Mouse (Mus musculus) lung, postnatal 10 days (tissue): ENCODE results near the gene Gnl3l.

Source experiments
- DNase-seq: peaks from one replicate; pipeline ENCODE4 v3.0.0; 2021

Gnl3l gene

GRCm38 (mm10) chrX:151016938-151017877 is at the start of gene Gnl3l:
Gene Gnl3l (minus strand): TSS chrX:151017322.
- peak; percentile 92 for DNase-seq

- no peak for DNase-seq
Observed at GRCm38 (mm10) chrX:151066071-151066666, 49.0 kb upstream of the Gnl3l start.

GRCm38 (mm10) chrX:151061615-151062299 is 44.6 kb upstream of the Gnl3l start:
- DNase-seq: no peak

- peak; percentile 44 for DNase-seq
Observed at GRCm38 (mm10) chrX:151059346-151059745, 42.2 kb upstream of the Gnl3l start.

GRCm38 (mm10) chrX:151055559-151055958 is 38.4 kb upstream of the Gnl3l start:
- DNase-seq: peak; percentile 79

DNA sequence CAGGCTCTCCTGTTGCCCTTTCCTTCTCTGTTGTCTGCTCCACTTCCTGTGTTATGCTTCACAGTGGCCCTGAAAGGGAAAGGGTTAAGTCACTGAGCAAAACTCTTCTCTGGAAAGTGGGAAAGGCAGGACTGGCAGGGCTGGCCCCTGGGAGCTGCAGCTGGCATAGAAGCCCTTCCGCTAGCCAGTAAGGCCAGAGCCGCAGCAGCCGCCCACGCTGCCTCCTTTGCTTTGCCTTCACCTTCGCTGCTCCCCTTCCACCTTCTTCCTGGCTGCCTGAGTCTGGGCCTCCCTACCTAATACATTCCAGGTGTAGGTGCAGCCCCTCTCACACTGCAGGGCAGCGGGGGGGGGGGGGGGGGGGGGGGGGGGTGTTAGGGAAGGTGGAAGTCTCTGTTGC is 37.4 kb upstream of the Gnl3l start:
- peak; percentile 38 for DNase-seq

GRCm38 (mm10) chrX:151050337-151050736 is 33.2 kb upstream of the Gnl3l start:
- DNase-seq: peak; percentile 35

- no peak for DNase-seq
Observed at GRCm38 (mm10) chrX:151049661-151050215, 32.6 kb upstream of the Gnl3l start.

DNA sequence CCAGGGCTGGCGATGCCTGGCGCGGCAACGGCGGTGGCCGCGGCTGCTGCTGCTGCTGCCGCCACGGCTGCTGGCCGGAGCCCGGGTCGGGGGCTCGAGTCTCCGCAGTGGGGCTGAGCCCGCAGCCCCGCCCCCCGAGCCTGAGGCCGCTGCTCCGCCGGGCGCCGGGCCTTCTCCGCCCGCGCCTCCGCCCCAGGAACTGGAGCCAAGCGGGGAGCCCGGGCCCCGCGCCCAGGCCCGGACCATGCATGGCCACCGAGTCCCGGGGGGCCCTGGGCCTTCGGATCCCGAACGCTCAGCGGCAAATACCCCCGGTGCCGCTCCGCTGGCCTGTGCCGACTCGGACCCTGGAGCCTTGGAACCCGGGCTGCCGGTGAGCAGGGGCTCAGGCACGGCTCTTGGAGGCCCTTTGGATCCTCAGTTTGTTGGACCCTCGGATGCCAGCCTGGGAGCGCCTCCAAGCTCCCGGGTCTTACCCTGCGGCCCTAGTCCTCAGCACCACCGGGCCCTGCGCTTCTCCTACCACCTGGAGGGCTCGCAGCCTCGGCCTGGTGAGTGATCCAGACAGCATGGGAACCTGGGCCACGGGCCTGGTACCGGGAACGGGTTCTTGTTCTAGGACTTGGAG is 30.4 kb upstream of the Gnl3l start:
- peak; percentile 26 for DNase-seq

DNA sequence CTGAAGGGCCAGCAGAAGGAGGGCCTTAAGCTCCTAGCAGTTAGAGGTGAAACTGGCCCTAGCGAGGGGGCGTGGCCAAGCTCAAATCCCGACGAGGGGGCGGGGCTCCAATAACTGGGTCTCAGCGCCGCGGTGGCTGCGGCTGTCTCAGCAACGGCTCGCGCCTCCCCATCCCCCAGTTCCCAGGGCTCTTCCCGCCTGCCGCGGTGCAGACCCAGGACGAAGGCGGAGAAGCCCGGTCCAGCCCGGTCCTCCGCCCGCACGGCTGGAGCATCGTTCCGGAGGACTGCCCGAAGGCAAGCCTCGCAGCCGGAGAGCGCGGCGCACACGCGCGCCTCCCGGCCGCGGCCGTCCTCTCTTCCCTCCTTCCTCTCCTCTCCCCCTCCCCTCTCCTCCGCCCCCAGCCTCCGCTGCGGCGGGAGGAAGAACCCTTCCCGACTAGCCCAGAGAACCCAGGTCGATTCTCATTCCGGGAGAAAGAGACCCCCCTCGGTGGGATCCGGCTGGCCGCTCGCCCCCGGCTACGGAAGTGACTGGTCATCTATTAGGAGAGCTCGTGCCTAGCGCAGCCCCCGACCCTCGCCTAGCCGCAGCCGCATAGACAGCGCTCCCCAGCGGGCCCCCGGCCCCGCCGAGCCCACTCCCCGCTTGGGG is 29.8 kb upstream of the Gnl3l start:
- peak; percentile 91 for DNase-seq

DNA sequence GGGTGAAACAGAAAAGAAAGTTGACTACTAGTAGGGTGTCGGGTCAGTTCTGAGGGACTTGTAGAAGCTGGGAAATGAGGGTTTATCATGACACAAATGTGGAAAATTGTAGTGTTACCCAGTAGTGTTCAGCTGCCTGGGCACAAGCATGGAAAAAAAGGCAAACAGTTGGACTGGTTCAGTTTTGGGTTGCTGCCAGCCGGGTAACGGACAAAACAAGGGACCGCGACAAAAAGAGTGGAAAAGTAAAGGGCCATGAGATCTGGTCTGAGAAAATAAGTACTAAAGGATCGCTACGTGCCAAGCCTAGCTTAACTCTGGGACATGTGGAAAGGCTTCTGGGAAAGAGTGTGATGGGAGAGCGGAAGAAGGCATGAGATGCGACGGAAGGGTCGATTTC is 29.2 kb upstream of the Gnl3l start:
- DNase-seq: peak; percentile 16

- no peak for DNase-seq
Observed at GRCm38 (mm10) chrX:151045850-151046249, 28.7 kb upstream of the Gnl3l start, which contains the start of gene Fgd1. Gene Fgd1 (plus strand): TSS chrX:151046150.

GRCm38 (mm10) chrX:151041223-151041622 is 24.1 kb upstream of the Gnl3l start:
- DNase-seq: no peak

GRCm38 (mm10) chrX:151031400-151031799 is 14.3 kb upstream of the Gnl3l start:
- no peak for DNase-seq

DNA sequence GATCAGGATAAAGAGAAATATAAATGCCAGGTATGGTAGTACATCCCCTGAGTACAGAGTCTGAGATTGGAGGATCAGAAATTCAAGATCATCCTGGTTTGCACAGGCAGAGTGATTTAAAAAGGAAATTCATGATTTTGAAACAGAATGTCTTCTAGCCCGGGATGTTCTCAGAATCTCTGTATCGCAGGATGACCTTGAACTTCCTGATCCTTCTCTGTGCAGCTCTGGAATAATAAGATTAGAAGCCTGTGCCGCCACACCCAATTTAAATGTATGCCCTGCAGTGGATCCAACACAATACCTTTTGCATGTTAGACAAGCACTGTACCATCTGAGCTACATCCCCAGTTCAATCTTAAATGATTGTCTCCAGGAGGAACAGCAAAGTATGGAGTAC is 1.7 kb upstream of the Gnl3l start:
- no peak for DNase-seq

GRCm38 (mm10) chrX:151017897-151018296 is 775 bp upstream of the Gnl3l start:
- DNase-seq: no peak

- DNase-seq: no peak
Observed at GRCm38 (mm10) chrX:150996775-150997174, 20.3 kb downstream of the Gnl3l start.

DNA sequence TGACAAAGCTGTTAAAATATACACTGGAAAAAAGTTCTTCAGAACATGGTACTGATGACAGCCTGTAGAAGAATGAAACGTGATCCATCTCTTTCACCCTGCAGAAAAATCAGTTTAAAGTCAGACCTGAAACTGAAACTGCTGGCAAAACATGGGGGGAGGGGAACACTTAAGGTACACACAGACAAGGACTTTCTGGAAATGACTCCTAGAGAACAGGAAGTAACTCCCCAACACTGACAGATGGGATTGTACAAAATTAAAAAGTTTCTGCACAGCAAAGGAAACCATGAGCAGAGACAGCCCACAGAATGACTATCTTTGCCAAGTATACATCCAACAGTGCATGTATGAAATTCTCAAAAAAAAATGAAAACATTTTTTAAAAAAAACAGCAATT is 35.5 kb downstream of the Gnl3l start:
- peak; percentile 1 for DNase-seq

DNA sequence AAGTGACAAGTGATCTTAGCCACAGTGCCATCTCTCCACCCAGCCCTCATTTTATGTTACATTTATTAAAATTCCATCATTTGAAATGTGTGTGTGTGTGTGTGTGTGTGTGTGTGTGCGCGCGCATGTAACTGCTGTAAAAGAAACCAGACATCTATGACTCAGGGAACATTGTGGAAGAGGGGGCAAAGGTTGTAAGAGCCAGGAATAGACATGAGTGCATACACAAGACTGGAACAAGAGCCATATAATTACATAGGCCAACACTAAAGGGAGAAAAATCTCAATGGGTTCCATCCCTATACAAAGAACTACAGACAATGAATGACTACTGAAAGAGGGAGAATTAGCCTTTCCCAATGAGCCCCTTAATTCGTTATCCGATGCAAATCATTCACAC is 41.7 kb downstream of the Gnl3l start:
- DNase-seq: no peak

DNA sequence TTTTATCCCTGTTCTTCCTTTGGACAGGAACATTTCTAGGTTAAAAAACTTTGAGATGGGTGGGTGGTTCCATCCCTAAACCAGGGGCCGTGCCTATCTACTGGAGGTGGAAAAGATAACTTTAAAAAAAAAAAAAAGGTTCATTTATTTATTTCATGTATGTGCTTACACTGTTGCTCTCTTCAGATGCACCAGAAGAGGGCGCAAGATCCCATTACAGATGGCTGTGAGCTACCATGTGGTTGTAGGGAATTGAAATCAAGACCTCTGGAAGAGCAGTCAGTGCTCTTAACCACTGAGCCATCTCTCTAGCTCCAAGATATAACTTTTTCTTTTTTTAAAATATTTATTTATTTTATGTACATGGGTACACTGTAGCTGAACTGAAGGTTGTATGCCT is 54.1 kb downstream of the Gnl3l start:
- DNase-seq: peak; percentile 3

DNA sequence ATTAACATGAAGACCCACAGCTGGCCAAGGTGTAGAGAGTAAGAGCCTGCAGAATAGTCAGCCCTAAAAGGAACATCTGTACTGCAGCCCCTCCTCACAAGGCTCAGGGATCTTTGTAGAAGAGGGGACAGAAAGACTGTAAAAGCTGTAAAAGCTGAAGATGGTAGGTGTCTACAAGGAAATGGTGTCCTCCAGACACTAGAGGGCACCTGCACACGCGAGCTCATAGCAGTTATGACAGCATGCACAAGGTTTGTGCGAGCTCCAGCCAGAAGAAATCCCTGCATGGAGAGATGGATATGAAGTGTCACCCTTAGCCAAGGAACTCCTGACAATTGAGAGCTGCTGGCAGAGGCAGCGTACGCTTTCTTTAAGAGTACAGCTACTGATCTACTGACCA is 56.4 kb downstream of the Gnl3l start:
- no peak for DNase-seq
